Mouse (Mus musculus): Measurements from ENCODE around the gene Mertk. TPM values are rescaled to one million over a fixed set of nuclear protein-coding genes. Genes with fewer than 3 reads are reported as not detected.

Mertk gene
- total and polyA plus RNA-seq, 3 experiments, result 0.05 TPM; not detected in 2

- Histone ChIP-seq H3K9ac (ENCODE audit: insufficient read depth, low read depth) (no peak overlapping the region), H3K27me3 (replicated peaks) (no peaks in the 10 kb centered on the region), H3K4me2 (ENCODE audit: insufficient read depth, low read depth, poor library complexity, severe bottlenecking) (peak overlapping the region; percentile 47), H3K4me1 (ENCODE audit: control insufficient read depth in 1 of 2, insufficient read depth in 2 of 2) (no peaks in the 10 kb centered on the region), H3K4me3 (replicated peaks in 1 of 3; ENCODE audit: low read depth in 2 of 3, low read length in 2 of 3, poor library complexity in 1 of 3) (no peak overlapping the region), H3K36me3 (replicated peaks in 1 of 2; ENCODE audit: control insufficient read depth in 1 of 2, insufficient read depth in 1 of 2, low read length in 1 of 2) (no peaks in the 10 kb centered on the region), H3K9me3 (replicated peaks; ENCODE audit: low read length) (no peaks in the 10 kb centered on the region), H3K79me2 (replicated peaks; ENCODE audit: control insufficient read depth, extremely low read depth, insufficient read depth, poor library complexity, severe bottlenecking) (no peaks in the 10 kb centered on the region), H3K27ac (ENCODE audit: insufficient read depth, low read depth) (no peak overlapping the region)
- dilution Hi-C loops (cut with MboI; ENCODE audit: extremely low pct_ligation_motif_present, extremely low pct_unique_long_range_greater_than_20kb, low sequenced_read_pairs), result no loop called here
- in situ Hi-C loops (cut with MboI; ENCODE audit: low pct_ligation_motif_present, low pct_unique_long_range_greater_than_20kb, low sequenced_read_pairs), result no loop called here
- TF ChIP-seq NRF1 (IDR thresholded peaks at IDR 0.05; ENCODE audit: low read depth, low read length), result no peak
- TF ChIP-seq BHLHE40 (IDR thresholded peaks at IDR 0.05; ENCODE audit: low read depth, low read length), result peak; percentile 82
- TF ChIP-seq ZKSCAN1 (IDR thresholded peaks at IDR 0.05; ENCODE audit: borderline replicate concordance, low read depth, low read length), result no peak
- no peak for TF ChIP-seq GABPA (IDR thresholded peaks at IDR 0.05; ENCODE audit: insufficient replicate concordance, low read depth, low read length)
- TF ChIP-seq KAT2A (IDR thresholded peaks at IDR 0.05; ENCODE audit: insufficient replicate concordance, low read length), result no peak
- TF ChIP-seq MXI1 (IDR thresholded peaks at IDR 0.05; ENCODE audit: low read depth, low read length), result no peak
- TF ChIP-seq MAFK (IDR thresholded peaks at IDR 0.05; ENCODE audit: insufficient replicate concordance, low read length), result no peak
- TF ChIP-seq RAD21 (IDR thresholded peaks at IDR 0.05; ENCODE audit: low read depth, low read length), result no peak
- no peak for TF ChIP-seq USF2 (conservative IDR thresholded peaks at IDR 0.05; ENCODE audit: low read depth, low read length)
- no peak for TF ChIP-seq ELF1 (IDR thresholded peaks at IDR 0.05; ENCODE audit: low read depth, low read length)
- TF ChIP-seq POLR2A (IDR thresholded peaks at IDR 0.05; ENCODE audit: low read depth, low read length), result no peak
- TF ChIP-seq SMC3 (IDR thresholded peaks at IDR 0.05; ENCODE audit: low read depth, low read length), result no peak
- TF ChIP-seq SIN3A (IDR thresholded peaks at IDR 0.05; ENCODE audit: low read length), result no peak
- TF ChIP-seq IRF4 (IDR thresholded peaks at IDR 0.05; ENCODE audit: low read depth, low read length), result peak; percentile 44; the same call in 1 of the 2 replicates
- TF ChIP-seq RCOR1 (conservative IDR thresholded peaks at IDR 0.05; ENCODE audit: low read depth, low read length), result no peak; the same call in 1 of the 2 replicates
- no peak for DNase-seq (ENCODE audit: extremely low read depth)
Measured at GRCm38 (mm10) chr2:128762008-128762407, 63.3 kb downstream of the Mertk start.

GRCm38 (mm10) chr2:128765787-128766186, 67.0 kb downstream of the Mertk start:
- no peaks in the 10 kb centered on the region for H3K36me3 ChIP-seq (replicated peaks in 1 of 2; ENCODE audit: control insufficient read depth in 1 of 2, insufficient read depth in 1 of 2, low read length in 1 of 2)
- dilution Hi-C loops (cut with MboI; ENCODE audit: extremely low pct_ligation_motif_present, extremely low pct_unique_long_range_greater_than_20kb, low sequenced_read_pairs), result no loop called here

More at GRCm38 (mm10) chr2:128765787-128766186, 67.0 kb downstream of the Mertk start:
- H3K4me3 ChIP-seq (replicated peaks in 1 of 3; ENCODE audit: low read depth in 2 of 3, low read length in 2 of 3, poor library complexity in 1 of 3), result no peak overlapping the region
- in situ Hi-C loops (cut with MboI; ENCODE audit: low pct_ligation_motif_present, low pct_unique_long_range_greater_than_20kb, low sequenced_read_pairs), result no loop called here
- H3K9me3 ChIP-seq (replicated peaks; ENCODE audit: low read length), result no peaks in the 10 kb centered on the region
- no peak overlapping the region for H3K9ac ChIP-seq (ENCODE audit: insufficient read depth, low read depth)
- H3K4me2 ChIP-seq (ENCODE audit: insufficient read depth, low read depth, poor library complexity, severe bottlenecking), result no peak overlapping the region
- peaks cover 0 to 4% of the 10 kb centered on the region in 2 experiments; a peak in 1 of 4 replicates for H3K4me1 ChIP-seq (ENCODE audit: control insufficient read depth in 1 of 2, insufficient read depth in 2 of 2)
- H3K27me3 ChIP-seq (replicated peaks), result no peaks in the 10 kb centered on the region
- no peaks in the 10 kb centered on the region for H3K79me2 ChIP-seq (replicated peaks; ENCODE audit: control insufficient read depth, extremely low read depth, insufficient read depth, poor library complexity, severe bottlenecking)
- TF ChIP-seq USF1 (IDR thresholded peaks at IDR 0.05; ENCODE audit: low read depth, low read length), result no peak
- TF ChIP-seq SMC3 (IDR thresholded peaks at IDR 0.05; ENCODE audit: low read depth, low read length), result no peak
- no peak for TF ChIP-seq GABPA (IDR thresholded peaks at IDR 0.05; ENCODE audit: insufficient replicate concordance, low read depth, low read length)
- no peak for TF ChIP-seq UBTF (IDR thresholded peaks at IDR 0.05; ENCODE audit: low read depth, low read length)
- no peak for TF ChIP-seq ETS1 (conservative IDR thresholded peaks at IDR 0.05; ENCODE audit: low read depth, low read length)
- TF ChIP-seq MAFK (IDR thresholded peaks at IDR 0.05; ENCODE audit: insufficient replicate concordance, low read length), result no peak
- no peak for TF ChIP-seq CHD1 (IDR thresholded peaks at IDR 0.05; ENCODE audit: low read depth, low read length)
- no peak for TF ChIP-seq ZC3H11A (IDR thresholded peaks at IDR 0.05; ENCODE audit: low read depth, low read length)
- no peak for TF ChIP-seq RAD21 (IDR thresholded peaks at IDR 0.05; ENCODE audit: low read depth, low read length)
- H3K27ac ChIP-seq (ENCODE audit: insufficient read depth, low read depth), result no peak overlapping the region
- no peak for DNase-seq (ENCODE audit: extremely low read depth)
